Mouse (Mus musculus) adrenal gland, postnatal 25 days (tissue): ENCODE measurements at regions not wholly inside any gene's neighbourhood (a gene's known extent, or its start where the extent isn't known, plus 50 kb on each side); places are given as distances from the start of the nearest gene placed in this dataset.
"Not testable (repeated sequence)": the region's sequence is repeated elsewhere in the genome, so short reads cannot be mapped to it uniquely, and the experiment has no call there.

Experiments used
- DNase-seq: peaks from one replicate; pipeline ENCODE4 v3.0.0; 2021; ENCODE audit warnings: mixed read lengths

- DNase-seq, result no peak
Observed at GRCm38 (mm10) chr1:143265216-143265615, 375.2 kb upstream of the B3galt2 start.

DNA sequence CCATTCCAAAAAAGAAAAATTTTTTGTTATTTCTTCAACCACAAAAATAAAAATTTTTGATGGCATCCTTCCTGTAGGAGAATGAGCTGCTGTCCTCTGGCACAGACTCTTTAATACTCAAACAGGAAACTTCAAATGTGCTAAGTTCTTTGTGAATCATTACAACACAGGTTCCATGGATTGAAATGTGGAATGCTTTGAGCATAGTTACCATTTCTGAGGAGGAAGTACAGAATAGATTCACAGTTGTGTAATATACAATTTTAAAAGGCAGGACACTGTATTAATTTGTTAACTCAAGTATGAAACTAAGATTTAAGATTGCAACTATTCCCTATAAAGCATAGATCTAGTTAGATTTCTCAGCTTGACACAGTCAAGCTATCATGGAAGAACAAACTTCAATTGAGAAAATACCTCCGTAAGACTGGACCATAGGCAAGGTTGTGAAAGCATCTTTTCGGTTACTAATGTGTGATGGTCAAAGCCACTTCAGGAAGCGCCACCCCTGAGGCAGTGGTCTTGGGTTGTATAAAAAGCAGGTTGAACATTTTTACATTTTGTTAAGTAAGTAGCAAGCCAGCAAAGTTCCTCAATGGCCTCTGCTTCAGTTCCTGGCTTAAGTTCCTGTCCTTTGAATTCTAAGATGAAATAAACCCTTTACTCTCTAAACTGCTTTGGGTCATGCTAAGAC is 354.0 kb upstream of the B3galt2 start:
- no peak for DNase-seq

- no peak for DNase-seq
Observed at GRCm38 (mm10) chr1:143287448-143287847, 353.0 kb upstream of the B3galt2 start.

- no peak for DNase-seq
Observed at GRCm38 (mm10) chr1:143296555-143296954, 343.9 kb upstream of the B3galt2 start.

- no peak for DNase-seq
Observed at GRCm38 (mm10) chr1:143307379-143307778, 333.1 kb upstream of the B3galt2 start.

GRCm38 (mm10) chr1:143318381-143318780 is 322.1 kb upstream of the B3galt2 start:
- DNase-seq, result no peak

DNA sequence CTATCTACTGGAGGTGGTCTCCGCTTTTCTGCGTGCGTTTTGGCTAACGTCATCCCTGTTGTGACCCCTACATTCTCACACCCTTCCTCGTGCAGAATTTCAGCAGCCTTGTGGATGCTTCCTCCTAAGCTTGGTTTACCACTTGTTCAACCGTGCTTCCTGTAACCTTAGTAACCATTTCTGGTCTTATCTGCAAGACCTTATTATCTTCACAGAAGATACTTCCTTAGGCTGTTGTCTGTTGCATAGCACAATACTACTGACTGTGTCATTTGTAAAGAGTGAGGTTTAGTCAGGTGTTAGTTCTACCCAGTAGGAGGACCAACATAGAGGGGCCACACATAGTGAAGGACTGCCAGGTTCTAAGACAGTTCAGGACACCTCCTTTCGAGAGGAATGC is 320.9 kb upstream of the B3galt2 start:
- no peak for DNase-seq

- DNase-seq, result no peak
Observed at GRCm38 (mm10) chr1:143351388-143351787, 289.1 kb upstream of the B3galt2 start.

GRCm38 (mm10) chr1:143360256-143360655 is 280.2 kb upstream of the B3galt2 start:
- not testable (repeated sequence) for DNase-seq

GRCm38 (mm10) chr1:143391851-143392250 is 248.6 kb upstream of the B3galt2 start:
- DNase-seq, result no peak
